Mouse (Mus musculus) brain, embryonic 14.5 days (tissue): ENCODE data around the gene Gm8122.
"Not testable (repeated sequence)": the region's sequence is repeated elsewhere in the genome, so short reads cannot be mapped to it uniquely, and the experiment has no call there.

ENCODE experiments used
- CTCF ChIP-seq: fragments of 200-500 bp; IDR thresholded peaks from 2 replicates; pipeline ENCODE4 v1.5.1; 2012; ENCODE audit warnings: inconsistent platforms, mild to moderate bottlenecking, moderate library complexity, borderline replicate concordance; ENCODE audit not compliant: insufficient read depth, insufficient read length; ENCODE audit errors: extremely low read depth
- POLR2A ChIP-seq: fragments of 200-500 bp; IDR thresholded peaks from 2 replicates; pipeline ENCODE4 v1.6.1; 2012; ENCODE audit warnings: mild to moderate bottlenecking, inconsistent platforms, borderline replicate concordance; ENCODE audit not compliant: poor library complexity, insufficient read depth, insufficient read length, severe bottlenecking; ENCODE audit errors: extremely low read depth

GRCm38 (mm10) chr14:43258349-43258748 is 23.2 kb upstream of the Gm8122 start, which contains the start of gene Gm8126:
- TF ChIP-seq POLR2A, CTCF: not testable (repeated sequence)
